Mouse (Mus musculus): ENCODE measurements around the gene Sec61g. TPM values are rescaled to one million over a fixed set of nuclear protein-coding genes. Genes with fewer than 3 reads are reported as not detected.

Gene Sec61g
- total RNA-seq (2023; ENCODE audit: inconsistent age): 19.8 to 26.2 TPM (median 22.3 TPM) in 4 replicates

DNA sequence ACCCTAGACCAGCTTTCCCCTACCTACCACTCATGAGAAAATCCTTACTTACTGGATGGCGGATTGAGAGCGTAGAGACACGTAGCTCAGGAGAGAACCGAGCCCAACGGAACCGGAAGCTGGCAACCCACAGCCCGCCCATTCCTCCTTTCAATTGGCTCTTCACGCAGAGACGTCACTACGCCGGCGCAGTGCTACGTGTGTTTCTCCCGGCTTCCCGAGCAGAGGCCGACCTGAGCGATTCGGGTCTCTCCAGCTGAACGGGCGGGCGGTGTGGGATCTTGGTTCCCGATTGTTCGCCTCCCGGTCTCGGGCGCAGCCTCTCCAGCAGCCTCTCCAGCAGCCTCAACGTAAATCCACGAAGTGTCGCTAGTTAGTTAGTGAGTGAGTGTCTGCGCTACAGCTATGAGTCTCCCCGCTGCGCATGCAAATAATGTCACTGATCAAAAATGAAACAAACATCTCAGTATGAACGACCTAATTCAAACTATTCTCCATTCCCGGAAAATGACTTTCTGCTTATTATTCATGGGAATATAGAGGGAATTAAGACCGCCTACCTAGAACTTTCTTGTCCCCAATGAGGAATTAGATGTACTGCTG lies at the start of gene Sec61g:
TSS of gene Sec61g (minus strand) at position 433 of the 603 bp plus-strand sequence.

Other genes with a start within 250 kb of the Sec61g start
- gene Egfr, start 243.7 kb upstream of the Sec61g start, total RNA-seq (2023; ENCODE audit: inconsistent age): not detected in 4 replicates